Mouse (Mus musculus): Measurements from ENCODE around the gene Ndufb10. TPM values are rescaled to one million over a fixed set of nuclear protein-coding genes. Genes with fewer than 3 reads are reported as not detected.

The Ndufb10 gene
- total RNA-seq, 2 experiments from 2014 or later, result 845 to 899 TPM

- intact Hi-C loops (cut with DNase I), result no loop called here
- peak; percentile 75 to 88 for DNase-seq
These were observed 48.1 kb downstream of the Ndufb10 start for GRCm38 (mm10) chr17:24676187-24676586.

GRCm38 (mm10) chr17:24674277-24674676 lies 50.0 kb downstream of the Ndufb10 start:
- DNase-seq, result no peak
- intact Hi-C loops (cut with DNase I), result no loop called here

- intact Hi-C loops (cut with DNase I), result no loop called here
- DNase-seq, result peak; percentile 54 to 59
These were observed 52.1 kb downstream of the Ndufb10 start for GRCm38 (mm10) chr17:24672141-24672540.

Other genes starting within 250 kb of the Ndufb10 start
- 10 to 100 TPM; 11.6 to 12.9 TPM for gene Mlst8, start 245.4 kb downstream of the Ndufb10 start, total RNA-seq (2021)
- gene Caskin1, start 235.9 kb downstream of the Ndufb10 start, total RNA-seq (2021), result under 1 TPM; 0.48 to 0.52 TPM
- 10 to 100 TPM; 75.9 to 77.9 TPM for gene Traf7, start 196.5 kb downstream of the Ndufb10 start, total RNA-seq (2021)
- under 1 TPM; 0.32 to 0.45 TPM for gene Rab26, start 190.3 kb downstream of the Ndufb10 start, total RNA-seq (2021)
- gene Pkd1, start 174.6 kb downstream of the Ndufb10 start, total RNA-seq (2021), result 10 to 100 TPM; 60.1 to 72.2 TPM
- gene Tsc2, start 91.8 kb downstream of the Ndufb10 start, total RNA-seq (2021), result 10 to 100 TPM; 86.0 to 95.6 TPM
- gene Nthl1, start 91.8 kb downstream of the Ndufb10 start, total RNA-seq (2021), result 1 to 10 TPM; 3.2 to 3.4 TPM
- gene Slc9a3r2, start 74.2 kb downstream of the Ndufb10 start, total RNA-seq (2021), result 100 to 1,000 TPM; 108 to 133 TPM
- gene Npw, start 66.0 kb downstream of the Ndufb10 start, total RNA-seq (2021), result not detected
- gene Zfp598, start 54.8 kb downstream of the Ndufb10 start, total RNA-seq (2021), result 10 to 100 TPM; 25.1 to 25.4 TPM
- gene Syngr3, start 34.5 kb downstream of the Ndufb10 start, total RNA-seq (2021), result not detected
- 10 to 100 TPM; 18.9 to 19.8 TPM for gene Gfer, start 28.3 kb downstream of the Ndufb10 start, total RNA-seq (2021)
- gene Noxo1, start 28.2 kb downstream of the Ndufb10 start, total RNA-seq (2021), result 1 to 10 TPM in 1 of 2 experiments, under 1 TPM in 1; 0.93 to 2.9 TPM
- 10 to 100 TPM; 20.8 to 21.5 TPM for gene Tbl3, start 16.8 kb downstream of the Ndufb10 start, total RNA-seq (2021)
- gene Rnf151, start 6.4 kb downstream of the Ndufb10 start, total RNA-seq (2021), result not detected
- gene Rps2, start 6.4 kb downstream of the Ndufb10 start, total RNA-seq (2021), result 100 to 1,000 TPM; 730 to 736 TPM
- gene Rpl3l, start 3.3 kb upstream of the Ndufb10 start, total RNA-seq (2021), result 10 to 100 TPM; 67.3 to 69.8 TPM
- gene Msrb1, start 12.2 kb upstream of the Ndufb10 start, total RNA-seq (2021), result 100 to 1,000 TPM; 123 to 163 TPM
- not detected for gene Hs3st6, start 28.5 kb upstream of the Ndufb10 start, total RNA-seq (2021)
- gene Meiob, start 79.8 kb upstream of the Ndufb10 start, total RNA-seq (2021), result not detected
- gene Hagh, start 115.7 kb upstream of the Ndufb10 start, total RNA-seq (2021), result 100 to 1,000 TPM; 110 to 117 TPM
- 10 to 100 TPM; 62.4 to 66.0 TPM for gene Fahd1, start 125.9 kb upstream of the Ndufb10 start, total RNA-seq (2021)
- 10 to 100 TPM in 1 of 2 experiments, 1 to 10 TPM in 1; 9.9 to 14.0 TPM for gene Igfals, start 141.5 kb upstream of the Ndufb10 start, total RNA-seq (2021)
- 10 to 100 TPM; 27.0 to 27.8 TPM for gene Nubp2, start 161.9 kb upstream of the Ndufb10 start, total RNA-seq (2021)
- 10 to 100 TPM; 41.3 to 45.8 TPM for gene Spsb3, start 162.2 kb upstream of the Ndufb10 start, total RNA-seq (2021)
- 10 to 100 TPM; 17.1 to 23.7 TPM for gene Eme2, start 170.6 kb upstream of the Ndufb10 start, total RNA-seq (2021)
- gene Mrps34, start 170.6 kb upstream of the Ndufb10 start, total RNA-seq (2021), result 100 to 1,000 TPM; 114 to 116 TPM
- 10 to 100 TPM; 45.4 to 54.6 TPM for gene Nme3, start 172.0 kb upstream of the Ndufb10 start, total RNA-seq (2021)
- 10 to 100 TPM; 64.0 to 66.9 TPM for gene Mapk8ip3, start 212.5 kb upstream of the Ndufb10 start, total RNA-seq (2021)
- 10 to 100 TPM; 19.4 to 22.9 TPM for gene Jpt2, start 236.2 kb upstream of the Ndufb10 start, total RNA-seq (2021)